Mouse (Mus musculus) cerebellum, adult 11-12 months (tissue): ENCODE data around the gene Twf2.

ENCODE experiments used
- DNase-seq: peaks from one replicate; pipeline ENCODE4 v3.0.0; 2022

Twf2 gene

DNA sequence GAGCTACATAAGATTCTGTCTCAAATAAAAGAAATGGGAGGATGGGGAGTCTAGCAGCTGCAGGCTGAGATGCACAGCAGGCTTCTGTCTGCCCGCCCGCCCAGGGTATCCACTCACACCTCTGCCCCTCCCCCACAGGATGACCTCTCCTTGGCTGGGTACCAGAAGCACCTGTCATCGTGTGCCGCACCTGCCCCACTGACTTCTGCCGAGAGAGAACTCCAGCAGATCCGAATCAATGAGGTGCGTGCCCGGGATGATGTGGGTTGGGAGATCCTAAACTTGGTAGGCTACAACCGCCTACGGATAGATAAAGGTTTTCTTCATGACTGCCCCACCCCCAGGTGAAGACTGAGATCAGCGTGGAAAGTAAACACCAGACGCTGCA, 9.7 kb downstream of the Twf2 start:
- peak; percentile 45 for DNase-seq

DNA sequence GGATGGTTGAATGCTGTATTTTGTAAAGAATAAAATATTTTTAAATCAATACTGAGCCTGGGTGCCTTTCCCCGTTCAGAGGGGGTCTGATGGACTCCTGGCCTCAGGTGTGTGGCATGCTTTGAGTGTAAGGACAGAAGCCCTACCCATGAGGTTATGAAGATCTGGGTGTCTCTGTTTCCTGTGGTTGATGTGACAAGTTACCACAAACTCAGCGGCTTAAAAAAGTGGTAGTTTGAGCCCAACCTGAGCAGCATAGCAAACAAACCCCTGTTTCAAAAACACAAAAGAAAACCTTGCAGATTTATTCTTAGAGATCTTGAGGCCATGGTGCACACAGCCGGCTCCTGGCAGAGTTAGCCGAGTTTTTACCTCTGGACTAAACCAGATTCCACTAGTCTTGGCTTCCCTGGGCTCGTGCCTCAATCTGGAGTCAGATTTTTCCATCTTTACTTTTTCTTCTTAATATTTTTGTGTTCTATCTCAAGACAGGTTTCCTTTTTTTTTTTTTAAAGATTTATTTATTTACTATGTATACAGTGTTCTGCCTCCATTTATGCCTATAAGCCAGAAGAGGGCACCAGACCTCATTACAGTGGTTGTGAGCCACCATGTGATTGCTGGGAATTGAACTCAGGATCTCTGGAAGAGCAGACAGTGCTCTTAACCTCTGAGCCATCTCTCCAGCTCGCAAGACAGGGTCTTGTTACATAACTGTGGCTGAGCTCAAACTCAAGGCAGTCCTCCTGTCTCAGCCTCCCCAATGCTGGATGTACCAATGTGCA, 12.6 kb downstream of the Twf2 start:
- no peak for DNase-seq

DNA sequence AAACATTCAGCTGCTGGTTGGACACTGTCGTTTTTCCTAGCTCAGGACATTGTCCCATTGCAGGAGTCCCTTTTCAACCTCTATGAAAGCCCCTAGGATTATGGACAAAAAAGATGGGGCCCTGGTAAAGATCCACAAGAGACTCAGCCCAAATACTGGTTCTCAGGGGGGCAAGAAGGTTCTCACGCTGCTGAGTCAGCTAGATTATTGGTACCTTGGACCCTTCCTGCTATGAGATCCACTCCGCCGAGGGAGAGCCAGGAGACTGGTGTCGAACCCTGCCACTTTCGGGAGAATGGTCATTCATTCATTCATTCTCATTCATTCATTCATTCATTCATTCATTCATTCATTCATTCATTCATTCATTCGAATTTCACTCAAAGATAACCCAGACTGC, 14.1 kb downstream of the Twf2 start:
- DNase-seq, result no peak

DNA sequence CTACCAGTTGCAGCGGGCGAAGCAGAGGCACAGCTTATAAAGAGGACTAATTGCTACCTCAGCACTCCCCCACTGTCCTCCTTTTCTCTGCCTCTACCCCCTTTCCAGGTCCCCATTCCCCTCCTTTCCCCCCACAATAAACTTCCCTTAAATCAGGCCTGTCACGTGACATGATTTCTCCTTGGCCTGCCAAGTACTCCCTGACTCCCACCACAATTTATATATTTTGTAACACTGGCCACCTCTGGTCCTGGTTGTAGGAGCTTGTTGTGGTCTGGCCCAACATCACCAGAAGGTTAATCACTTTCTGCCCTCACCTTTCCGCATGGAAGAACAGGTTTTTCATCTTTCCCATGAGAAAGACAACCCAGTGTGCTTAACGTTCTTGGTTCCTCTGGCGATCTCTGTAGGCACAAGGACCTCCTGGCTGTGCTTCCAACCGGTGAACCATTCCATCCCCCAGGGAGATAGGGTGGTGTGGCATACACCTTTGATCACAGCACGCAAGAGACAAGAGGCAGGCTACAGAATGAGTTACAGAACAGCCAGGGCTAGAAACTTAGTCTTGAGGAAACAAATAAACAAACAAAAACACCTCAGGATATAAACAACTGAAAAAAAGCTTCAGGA, 18.1 kb downstream of the Twf2 start:
- DNase-seq, result no peak

DNA sequence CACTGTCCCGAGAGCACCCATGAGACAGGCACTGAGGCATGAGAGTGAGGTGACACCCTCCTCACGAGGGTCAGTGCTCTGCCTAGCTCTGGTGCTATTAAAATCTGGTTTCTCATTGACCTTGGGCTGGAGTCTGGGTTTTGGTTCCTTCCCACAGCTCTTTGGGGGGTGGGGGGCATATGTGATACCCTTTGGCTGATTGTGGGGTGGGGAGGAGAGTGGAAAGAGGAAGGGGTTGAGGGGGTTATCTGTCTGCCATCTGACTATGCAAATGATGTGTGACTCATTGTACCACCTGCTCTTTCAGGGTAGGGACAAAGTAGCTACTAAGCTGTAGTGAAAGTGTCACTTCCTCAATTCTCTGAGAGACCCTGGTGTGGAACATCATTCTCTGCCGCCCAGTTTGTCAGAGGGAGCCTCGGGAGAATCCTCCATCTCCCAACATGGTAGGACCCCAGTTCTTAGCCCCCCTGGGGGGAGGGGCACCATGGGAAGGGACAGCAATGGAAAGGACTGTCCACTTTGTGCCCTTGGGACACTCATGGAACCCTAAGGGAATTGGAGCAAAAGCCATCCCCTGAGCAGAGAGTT, 19.4 kb downstream of the Twf2 start, which contains the start of gene Tlr9:
Tlr9 (plus strand) TSS at position 338 of the 591 bp plus-strand sequence.
- DNase-seq, result no peak

DNA sequence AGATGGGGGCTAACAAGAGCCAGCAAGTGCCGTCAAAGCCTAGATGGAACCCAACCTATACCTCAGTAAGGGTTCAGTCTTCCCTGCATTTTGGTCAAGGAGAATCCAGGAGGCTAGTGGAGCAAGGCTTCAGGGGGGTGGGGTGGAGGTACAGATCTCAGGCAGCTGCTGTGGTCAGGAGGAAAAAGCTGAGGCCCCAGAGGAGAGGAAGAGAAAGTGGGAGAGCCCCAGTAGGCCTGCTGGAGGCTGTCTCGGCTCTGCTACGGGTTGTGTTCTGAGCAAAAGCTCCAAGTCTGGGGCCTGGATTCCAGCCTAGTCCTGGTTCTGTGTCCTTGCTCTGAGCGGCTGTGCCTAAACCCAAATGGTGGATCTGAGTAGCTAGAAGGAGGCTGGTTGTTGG, 20.1 kb downstream of the Twf2 start:
- DNase-seq, result no peak

DNA sequence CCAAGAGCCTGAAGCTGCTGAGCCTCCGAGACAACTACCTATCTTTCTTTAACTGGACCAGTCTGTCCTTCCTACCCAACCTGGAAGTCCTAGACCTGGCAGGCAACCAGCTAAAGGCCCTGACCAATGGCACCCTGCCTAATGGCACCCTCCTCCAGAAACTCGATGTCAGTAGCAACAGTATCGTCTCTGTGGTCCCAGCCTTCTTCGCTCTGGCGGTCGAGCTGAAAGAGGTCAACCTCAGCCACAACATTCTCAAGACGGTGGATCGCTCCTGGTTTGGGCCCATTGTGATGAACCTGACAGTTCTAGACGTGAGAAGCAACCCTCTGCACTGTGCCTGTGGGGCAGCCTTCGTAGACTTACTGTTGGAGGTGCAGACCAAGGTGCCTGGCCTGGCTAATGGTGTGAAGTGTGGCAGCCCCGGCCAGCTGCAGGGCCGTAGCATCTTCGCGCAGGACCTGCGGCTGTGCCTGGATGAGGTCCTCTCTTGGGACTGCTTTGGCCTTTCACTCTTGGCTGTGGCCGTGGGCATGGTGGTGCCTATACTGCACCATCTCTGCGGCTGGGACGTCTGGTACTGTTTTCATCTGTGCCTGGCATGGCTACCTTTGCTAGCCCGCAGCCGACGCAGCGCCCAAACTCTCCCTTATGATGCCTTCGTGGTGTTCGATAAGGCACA, 22.7 kb downstream of the Twf2 start:
- DNase-seq, result no peak

DNA sequence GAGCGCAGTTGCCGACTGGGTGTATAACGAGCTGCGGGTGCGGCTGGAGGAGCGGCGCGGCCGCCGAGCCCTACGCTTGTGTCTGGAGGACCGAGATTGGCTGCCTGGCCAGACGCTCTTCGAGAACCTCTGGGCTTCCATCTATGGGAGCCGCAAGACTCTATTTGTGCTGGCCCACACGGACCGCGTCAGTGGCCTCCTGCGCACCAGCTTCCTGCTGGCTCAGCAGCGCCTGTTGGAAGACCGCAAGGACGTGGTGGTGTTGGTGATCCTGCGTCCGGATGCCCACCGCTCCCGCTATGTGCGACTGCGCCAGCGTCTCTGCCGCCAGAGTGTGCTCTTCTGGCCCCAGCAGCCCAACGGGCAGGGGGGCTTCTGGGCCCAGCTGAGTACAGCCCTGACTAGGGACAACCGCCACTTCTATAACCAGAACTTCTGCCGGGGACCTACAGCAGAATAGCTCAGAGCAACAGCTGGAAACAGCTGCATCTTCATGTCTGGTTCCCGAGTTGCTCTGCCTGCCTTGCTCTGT, 23.3 kb downstream of the Twf2 start:
- no peak for DNase-seq

DNA sequence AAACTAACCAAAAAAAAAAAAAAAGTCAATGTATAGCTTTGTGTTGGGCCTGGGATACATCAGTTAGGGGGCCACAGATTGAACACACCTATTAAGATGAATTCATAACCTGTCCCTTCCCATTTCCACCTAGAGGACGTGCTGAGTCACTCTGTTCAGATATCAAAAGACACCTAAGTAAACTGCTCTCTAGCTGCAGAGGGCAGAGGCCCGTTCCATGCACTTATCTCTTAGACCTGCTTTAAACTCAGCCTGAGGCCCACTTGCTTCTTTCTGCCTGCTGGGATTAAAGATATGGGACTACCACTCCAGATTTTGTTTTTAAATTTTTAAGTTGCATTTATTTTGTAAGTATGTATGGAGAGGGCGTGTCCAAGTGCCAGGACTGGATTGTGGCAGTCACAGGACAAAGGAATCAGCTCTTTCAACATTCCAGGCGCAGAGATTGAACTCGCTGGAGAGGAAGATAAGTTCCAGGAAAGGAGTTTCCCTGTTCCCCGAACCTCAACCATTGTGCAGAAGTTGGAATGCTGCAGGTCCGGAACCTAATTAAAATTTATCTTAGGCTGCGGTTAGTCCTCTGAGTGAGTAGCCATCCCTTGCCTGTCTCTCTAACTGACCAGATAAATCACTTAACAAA, 25.0 kb downstream of the Twf2 start:
- DNase-seq, result no peak

DNA sequence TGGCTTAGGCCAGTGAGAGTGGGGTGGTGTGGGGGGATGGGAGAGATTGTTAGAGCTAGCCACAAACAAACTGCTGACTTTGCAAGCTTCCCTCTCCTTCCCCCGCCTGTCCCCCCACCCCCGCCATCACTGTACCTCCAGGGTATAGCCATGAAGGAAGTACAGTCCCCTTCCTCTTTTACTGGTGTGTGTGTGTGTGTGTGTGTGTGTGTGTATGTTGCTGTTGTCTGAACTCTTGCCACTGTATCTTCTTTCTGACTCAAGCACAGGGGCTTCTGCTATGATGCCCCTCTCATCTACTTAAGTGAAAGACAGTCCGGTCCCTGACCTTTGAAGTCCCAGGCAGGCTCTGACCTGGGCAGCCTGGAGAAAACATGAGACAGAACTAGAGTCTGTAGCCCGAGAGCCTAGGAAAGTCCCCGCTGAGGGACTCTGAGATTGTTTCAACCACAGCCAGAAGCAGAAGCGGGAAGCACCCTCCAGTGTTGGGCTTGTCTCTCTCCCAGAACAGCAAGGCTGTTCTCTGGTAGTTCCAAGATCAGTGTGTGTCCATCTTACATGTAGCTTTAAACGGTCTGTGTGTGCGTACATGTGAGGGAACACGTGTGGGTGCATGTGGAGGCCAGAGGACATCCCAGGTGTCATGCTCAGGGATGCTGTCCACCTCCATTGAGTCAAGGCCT, 27.3 kb downstream of the Twf2 start:
- no peak for DNase-seq

DNA sequence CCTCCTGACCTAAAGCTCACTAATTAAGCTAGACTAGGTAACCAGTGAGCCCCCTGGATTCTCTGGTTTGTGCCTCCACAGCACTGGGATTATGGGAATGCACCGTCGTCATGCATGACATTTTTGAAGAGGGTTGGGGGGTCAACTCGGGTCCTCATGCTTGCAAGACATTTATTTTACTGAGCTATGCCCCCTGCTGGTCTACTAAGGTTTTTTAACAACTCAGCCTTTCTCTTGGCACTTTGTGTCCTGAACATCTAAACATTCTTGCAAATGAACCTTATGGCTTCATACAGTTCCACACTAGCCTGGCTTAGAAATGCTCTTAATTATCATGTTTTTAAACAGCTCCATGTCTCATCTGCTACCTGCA, 27.8 kb downstream of the Twf2 start:
- DNase-seq, result no peak

DNA sequence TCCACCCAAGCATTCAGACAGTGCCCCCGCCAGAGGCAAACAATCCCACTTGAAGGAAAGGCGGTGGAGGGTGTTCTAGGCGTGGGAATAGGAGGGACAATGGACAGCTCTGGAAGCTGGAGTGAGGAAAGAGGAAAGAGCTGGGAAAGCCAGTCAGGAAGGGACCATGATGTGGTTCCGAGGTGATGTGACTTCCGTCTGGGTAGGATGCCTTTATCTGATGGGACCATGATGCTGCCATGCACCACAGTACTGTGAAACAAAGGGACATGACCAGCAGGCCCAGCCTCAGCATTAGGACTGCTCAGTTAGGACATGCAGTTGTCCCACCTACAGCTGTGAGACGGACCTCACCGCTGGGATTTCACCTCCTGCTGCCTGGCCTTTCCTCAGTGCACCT, 28.3 kb downstream of the Twf2 start:
- DNase-seq, result no peak

DNA sequence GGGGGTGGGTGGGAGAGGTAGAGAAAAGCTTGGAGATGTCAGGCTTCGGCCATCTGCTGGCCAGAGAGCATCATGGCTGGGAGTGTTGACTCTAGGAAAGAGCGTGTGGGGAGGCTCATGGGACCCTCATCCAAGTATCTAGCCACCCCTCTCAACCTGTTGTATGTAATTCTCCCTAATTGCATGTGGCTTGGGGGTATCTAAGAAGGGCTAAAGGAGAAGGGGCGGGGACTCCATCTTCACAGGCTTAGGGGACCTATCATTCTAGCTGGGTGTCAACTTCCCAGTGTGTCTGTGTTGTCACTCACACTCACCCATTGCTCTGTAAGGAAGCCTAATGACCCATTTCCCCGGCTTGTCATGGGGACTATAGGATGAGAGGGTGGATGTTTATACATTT, 28.9 kb downstream of the Twf2 start:
- DNase-seq, result no peak

DNA sequence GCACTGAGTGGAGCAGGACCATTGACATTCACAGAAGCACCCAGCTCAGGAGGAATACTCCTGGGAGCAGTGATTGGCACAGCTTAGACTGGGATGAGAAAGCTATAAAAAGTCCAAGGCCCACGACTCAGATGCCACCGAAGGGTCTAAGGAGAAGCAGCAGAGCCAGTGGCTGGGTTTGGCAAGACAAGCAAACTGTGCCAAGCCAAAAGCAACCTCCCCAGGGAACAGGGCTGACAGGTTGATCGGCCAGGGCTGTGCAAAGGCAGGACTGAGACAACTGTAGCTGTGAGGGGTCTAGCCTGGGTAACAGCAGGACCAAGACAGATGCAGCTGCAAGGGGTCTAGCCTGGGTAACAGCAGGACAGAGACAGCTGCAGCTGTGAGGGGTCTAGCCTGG, 30.0 kb downstream of the Twf2 start:
- DNase-seq, result no peak

DNA sequence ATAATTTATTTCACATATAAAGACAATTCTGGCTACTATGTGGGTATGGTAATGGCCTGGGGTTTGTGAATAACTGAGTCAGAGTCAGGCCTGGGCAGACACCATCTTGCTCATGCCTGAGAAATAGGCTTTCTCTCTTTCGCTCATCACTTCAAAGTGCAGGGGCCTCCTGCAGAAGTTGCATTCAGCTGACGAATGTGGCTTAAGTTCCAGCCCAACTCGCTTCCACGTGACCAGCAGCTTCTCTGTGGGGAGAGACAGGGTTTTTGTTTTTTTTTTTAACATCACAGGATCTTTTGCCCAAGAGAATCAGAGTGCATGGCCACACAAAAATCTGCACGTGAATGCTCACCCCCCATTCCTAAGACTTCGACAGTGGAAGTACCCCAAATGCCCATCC, 31.0 kb downstream of the Twf2 start:
- DNase-seq, result no peak

DNA sequence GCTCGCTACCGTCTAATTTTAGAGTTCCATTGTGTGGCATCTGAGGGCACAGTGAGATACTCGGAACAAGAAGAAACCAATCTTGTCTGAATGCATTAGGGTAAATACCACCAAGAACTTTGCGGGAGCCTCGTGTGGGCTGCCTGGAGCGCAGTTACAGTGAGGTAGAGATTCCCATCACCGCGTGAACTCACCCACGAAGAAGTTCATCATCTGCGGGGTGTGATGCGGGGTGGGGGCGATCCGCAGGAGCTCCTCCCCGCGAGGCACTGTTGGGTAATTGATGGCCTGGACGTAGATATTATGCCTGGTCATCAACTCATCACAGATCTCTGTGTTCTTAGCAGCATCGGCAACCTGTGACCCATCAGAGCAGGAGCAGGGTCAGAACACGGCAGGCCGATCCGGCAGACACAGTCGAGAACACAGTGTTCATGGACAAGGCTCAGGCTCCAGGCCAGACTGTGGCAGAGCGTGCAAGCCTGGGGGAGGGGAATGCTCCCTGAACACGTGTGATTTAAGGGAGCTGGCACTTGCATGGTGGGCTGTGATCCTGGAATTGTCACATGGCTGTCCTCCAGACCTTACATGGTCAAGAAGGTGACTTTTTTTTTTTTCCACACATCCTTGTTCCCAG, 32.4 kb downstream of the Twf2 start:
- no peak for DNase-seq

DNA sequence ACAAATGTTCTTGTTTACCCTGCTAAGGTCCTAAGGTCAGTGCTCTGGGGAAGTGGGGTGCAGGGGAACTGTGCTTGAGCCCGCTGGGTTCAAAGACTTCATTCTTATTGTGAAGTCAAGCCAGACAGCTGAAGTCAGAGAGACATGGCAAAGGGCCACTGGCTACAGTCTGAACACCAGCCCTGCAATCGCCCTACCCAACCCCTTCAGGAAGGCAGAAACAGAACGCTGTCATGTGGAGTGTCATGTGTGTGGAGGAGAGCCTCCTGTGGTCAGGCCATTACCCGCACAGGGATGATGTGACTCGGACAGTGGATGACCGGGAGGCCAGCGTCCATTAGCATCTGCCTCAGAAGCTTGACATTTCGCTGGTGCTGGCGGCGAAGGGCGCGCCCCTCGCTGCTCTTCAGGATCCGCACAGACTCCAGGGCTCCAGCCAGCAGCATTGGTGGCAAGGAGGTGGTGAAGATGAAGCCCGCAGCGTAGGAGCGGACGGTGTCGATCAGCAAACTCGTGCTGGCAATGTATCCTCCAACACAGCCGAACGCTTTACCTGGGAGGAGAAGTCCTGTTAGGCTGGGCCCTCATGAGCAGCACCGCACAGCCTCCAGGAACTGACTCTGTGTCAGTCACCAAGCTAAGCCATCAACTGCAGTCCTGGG, 33.4 kb downstream of the Twf2 start:
- DNase-seq, result no peak

DNA sequence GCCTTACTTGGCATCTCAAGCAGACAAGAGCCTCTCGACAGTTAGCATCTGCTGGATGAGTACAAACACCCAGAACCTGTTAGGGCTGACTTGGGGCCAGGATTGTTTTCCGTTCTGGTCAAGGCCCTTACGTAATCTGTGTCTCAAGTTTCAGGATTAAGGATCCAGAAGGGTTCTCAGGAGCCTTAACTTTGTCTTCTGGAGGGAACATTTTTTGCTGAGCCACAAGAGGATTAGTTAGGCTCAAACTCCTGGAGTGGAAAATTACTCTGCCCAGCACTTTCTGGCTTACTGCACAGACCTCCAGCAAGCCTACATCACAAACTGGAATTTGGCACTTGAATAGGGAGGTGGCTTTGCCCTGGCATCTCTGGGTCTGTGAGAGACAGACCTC, 33.9 kb downstream of the Twf2 start:
- no peak for DNase-seq

DNA sequence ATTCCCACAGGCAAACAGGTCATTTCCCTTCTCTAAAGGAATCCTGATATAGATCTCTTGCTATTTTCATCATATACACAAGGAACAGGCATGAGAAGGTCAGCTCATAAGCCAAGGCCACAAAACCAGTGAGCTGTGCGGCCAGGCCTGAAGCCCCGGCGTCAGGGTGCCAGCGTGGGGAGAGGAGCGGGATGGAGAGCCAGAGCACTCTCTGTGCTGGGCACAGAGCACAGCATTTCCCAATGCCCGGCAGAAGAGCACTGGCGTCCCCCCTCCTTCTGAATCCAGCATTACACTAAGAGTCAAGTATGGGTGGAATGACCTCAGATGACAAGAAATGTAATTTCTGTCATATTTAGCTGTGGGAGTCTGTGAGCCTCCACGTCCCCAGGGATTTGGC, 34.5 kb downstream of the Twf2 start:
- DNase-seq, result no peak

DNA sequence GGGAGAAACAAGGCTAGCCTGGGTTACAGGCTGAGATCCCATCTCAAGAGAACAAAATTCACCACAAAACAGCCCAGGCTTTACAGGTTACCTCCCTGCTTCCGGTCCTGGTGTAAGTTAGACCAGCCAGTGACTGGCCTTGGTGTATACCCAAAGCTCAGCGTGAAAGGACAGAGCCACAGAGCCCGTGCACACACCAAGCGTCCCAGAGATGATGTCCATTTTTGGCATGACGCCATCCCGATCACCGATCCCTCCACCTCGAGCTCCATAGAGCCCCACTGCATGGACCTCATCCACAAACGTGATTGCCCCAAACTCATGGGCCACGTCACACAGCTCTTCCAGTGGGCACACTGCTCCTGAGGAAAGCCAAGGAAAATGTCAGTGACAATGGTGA, 35.0 kb downstream of the Twf2 start:
- DNase-seq, result no peak

DNA sequence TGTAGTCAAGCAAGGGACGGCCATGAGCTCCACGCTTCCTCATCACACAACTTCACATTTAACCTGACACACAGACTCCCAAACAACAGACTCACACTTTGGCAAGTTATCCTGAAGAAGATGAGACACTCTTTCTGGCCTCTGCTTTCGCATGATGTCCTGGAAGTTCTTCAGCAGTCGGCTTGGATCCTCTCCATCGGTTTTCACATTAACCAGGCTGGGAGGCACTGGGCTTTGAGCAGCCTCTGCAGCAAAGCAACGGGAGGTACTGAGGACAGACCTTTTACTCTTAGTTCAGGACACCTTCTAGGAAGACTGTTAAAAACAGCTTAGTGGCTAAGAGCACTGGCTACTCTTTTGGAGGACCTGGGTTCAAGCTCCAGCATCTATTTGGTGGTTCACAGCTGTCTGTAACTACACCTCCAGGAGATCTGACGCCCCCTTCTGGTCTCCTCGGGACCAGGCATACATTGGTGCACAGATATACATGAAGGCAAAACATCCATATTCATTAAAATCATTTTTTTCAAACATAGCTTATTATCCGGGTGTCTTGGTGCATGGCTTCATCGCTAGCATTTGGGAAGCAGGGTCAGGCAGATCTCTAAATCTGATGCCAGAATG, 38.7 kb downstream of the Twf2 start:
- no peak for DNase-seq
